Mouse (Mus musculus): ENCODE results near the gene Col27a1. TPM values are rescaled to one million over a fixed set of nuclear protein-coding genes. Genes with fewer than 3 reads are reported as not detected.
A peak's percentile ranks its signal among the peaks of the same experiment; 100 is the strongest.

Col27a1 gene
- total and polyA plus RNA-seq, 3 experiments, result 0.86 to 3.8 (median 1.8) TPM

DNA sequence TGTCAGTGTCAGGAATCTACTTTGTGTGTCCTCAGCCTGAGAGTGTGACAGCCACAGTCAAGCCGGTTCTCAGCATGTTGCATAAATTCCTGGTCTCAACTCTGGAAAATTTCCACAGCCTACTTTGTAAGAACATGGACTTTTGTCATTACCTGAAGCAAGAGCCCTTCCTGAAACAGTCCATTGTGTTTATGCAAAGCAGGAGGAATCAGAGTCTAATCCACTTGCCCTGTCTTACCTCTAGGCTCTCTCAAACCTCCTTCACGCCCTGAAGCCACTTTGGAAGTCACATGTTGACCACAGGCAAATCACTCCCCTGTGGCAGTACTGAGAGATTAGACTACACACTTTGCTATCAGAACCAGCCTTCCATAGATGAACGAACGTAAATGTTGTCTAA is 128.7 kb downstream of the Col27a1 start:
- Histone ChIP-seq H3K4me3 (no peak overlapping the region), H3K9ac (ENCODE audit: low read depth, low read length) (no peak overlapping the region), H3K79me2 (replicated peaks; ENCODE audit: control insufficient read depth, insufficient read depth, low read length) (no peaks in the 10 kb centered on the region), H3K27me3 (ENCODE audit: control insufficient read depth, insufficient read depth, low read length) (no peaks in the 10 kb centered on the region), H3K36me3 (ENCODE audit: control insufficient read depth, insufficient read depth, low read length) (no peaks in the 10 kb centered on the region), H3K4me1 (ENCODE audit: control insufficient read depth, insufficient read depth, low read length) (no peaks in the 10 kb centered on the region), H3K27ac (no peak overlapping the region)
- TF ChIP-seq CTCF (IDR thresholded peaks at IDR 0.05) (no peak), EP300 (IDR thresholded peaks at IDR 0.05; ENCODE audit: insufficient read depth, low read depth, low read length) (no peak), POLR2A (IDR thresholded peaks at IDR 0.05; ENCODE audit: insufficient read depth, low read depth, low read length) (no peak)
- intact Hi-C loops (cut with DNase I), result no loop called here
- DNase-seq, result peak in 1 of 2 experiments; percentile 0
- WGBS, result 64% methylated on average over 4 of the region's 4 CpGs

- TF ChIP-seq POLR2A (IDR thresholded peaks at IDR 0.05; ENCODE audit: insufficient read depth, low read depth, low read length) (no peak), EP300 (IDR thresholded peaks at IDR 0.05; ENCODE audit: insufficient read depth, low read depth, low read length) (no peak), CTCF (IDR thresholded peaks at IDR 0.05) (no peak)
- H3K9ac ChIP-seq (ENCODE audit: low read depth, low read length), result no peak overlapping the region
- H3K79me2 ChIP-seq (replicated peaks; ENCODE audit: control insufficient read depth, insufficient read depth, low read length), result no peaks in the 10 kb centered on the region
- no peaks in the 10 kb centered on the region for H3K36me3 ChIP-seq (ENCODE audit: control insufficient read depth, insufficient read depth, low read length)
- H3K4me3 ChIP-seq, result no peak overlapping the region
- no peaks in the 10 kb centered on the region for H3K27me3 ChIP-seq (ENCODE audit: control insufficient read depth, insufficient read depth, low read length)
- intact Hi-C loops (cut with DNase I), result no loop called here
- H3K27ac ChIP-seq, result no peak overlapping the region
- WGBS, result 72% methylated on average over 3 of the region's 3 CpGs
- DNase-seq, result no peak
- no peaks in the 10 kb centered on the region for H3K4me1 ChIP-seq (ENCODE audit: control insufficient read depth, insufficient read depth, low read length)
Observed at GRCm38 (mm10) chr4:63343608-63344007, 129.8 kb downstream of the Col27a1 start.

DNA sequence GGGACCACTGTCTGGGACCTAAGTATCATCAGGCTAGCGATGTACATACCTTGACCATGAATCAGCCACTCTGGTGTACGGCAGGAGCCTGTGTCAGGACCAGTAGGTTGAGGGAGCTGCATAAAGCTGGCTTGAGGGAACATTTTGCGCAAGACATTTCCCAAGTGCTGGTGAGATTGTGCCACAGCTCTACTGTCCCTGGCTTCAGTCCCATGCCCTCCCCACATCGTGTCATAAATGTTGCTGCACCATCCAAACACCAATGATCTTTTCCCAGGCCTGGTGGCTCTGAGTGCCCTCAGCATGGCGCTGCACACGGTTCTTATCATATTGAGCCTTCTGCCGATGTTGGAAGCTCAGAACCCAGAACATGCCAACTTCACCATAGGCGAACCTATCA is 130.5 kb downstream of the Col27a1 start, which contains the start of gene Orm1:
Gene Orm1, plus strand, starts transcription at position 266 of the 400 bp plus-strand sequence.
- Histone ChIP-seq H3K9ac (ENCODE audit: low read depth, low read length) (no peak within 1 kb of the TSS), H3K27ac (no peak within 1 kb of the TSS), H3K27me3 (ENCODE audit: control insufficient read depth, insufficient read depth, low read length) (no peaks in the 10 kb centered on the region), H3K79me2 (replicated peaks; ENCODE audit: control insufficient read depth, insufficient read depth, low read length) (no peaks in the 10 kb centered on the region), H3K4me1 (ENCODE audit: control insufficient read depth, insufficient read depth, low read length) (no peaks in the 10 kb centered on the region), H3K36me3 (ENCODE audit: control insufficient read depth, insufficient read depth, low read length) (no peaks in the 10 kb centered on the region), H3K4me3 (no peak within 1 kb of the TSS)
- 74% methylated on average over 8 of the region's 8 CpGs for WGBS
- intact Hi-C loops (cut with DNase I), result no loop called here
- no peak for DNase-seq
- TF ChIP-seq CTCF (IDR thresholded peaks at IDR 0.05), result no peak
- TF ChIP-seq POLR2A (IDR thresholded peaks at IDR 0.05; ENCODE audit: insufficient read depth, low read depth, low read length), result no peak
- no peak for TF ChIP-seq EP300 (IDR thresholded peaks at IDR 0.05; ENCODE audit: insufficient read depth, low read depth, low read length)

DNA sequence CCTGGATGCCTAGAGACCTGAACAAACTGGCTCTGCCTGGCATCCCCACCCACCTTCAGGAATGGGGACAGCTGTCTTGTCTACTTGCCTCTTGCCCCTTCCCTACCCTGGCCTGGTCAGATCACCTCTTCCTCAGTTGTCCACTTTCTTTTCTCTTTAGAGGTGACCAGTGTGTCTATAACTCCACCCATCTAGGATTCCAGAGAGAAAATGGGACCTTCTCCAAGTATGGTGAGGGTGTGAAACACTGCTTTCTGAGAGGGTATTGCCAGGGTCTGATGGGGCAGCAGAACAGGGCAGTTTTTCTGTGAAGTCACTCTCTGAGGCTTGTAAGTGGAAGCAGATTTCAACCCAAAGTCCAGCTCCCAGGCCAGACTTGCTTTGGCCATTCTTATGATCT is 131.5 kb downstream of the Col27a1 start:
- Histone ChIP-seq H3K9ac (ENCODE audit: low read depth, low read length) (no peak overlapping the region), H3K36me3 (ENCODE audit: control insufficient read depth, insufficient read depth, low read length) (no peaks in the 10 kb centered on the region), H3K79me2 (replicated peaks; ENCODE audit: control insufficient read depth, insufficient read depth, low read length) (no peaks in the 10 kb centered on the region), H3K4me3 (no peak overlapping the region), H3K27me3 (ENCODE audit: control insufficient read depth, insufficient read depth, low read length) (no peaks in the 10 kb centered on the region), H3K27ac (no peak overlapping the region), H3K4me1 (ENCODE audit: control insufficient read depth, insufficient read depth, low read length) (no peaks in the 10 kb centered on the region)
- TF ChIP-seq EP300 (IDR thresholded peaks at IDR 0.05; ENCODE audit: insufficient read depth, low read depth, low read length) (no peak), POLR2A (IDR thresholded peaks at IDR 0.05; ENCODE audit: insufficient read depth, low read depth, low read length) (no peak), CTCF (IDR thresholded peaks at IDR 0.05) (no peak)
- peak in 1 of 2 experiments; percentile 4 for DNase-seq
- intact Hi-C loops (cut with DNase I), result no loop called here

GRCm38 (mm10) chr4:63346659-63347058 is 132.9 kb downstream of the Col27a1 start:
- TF ChIP-seq EP300 (IDR thresholded peaks at IDR 0.05; ENCODE audit: insufficient read depth, low read depth, low read length) (no peak), CTCF (IDR thresholded peaks at IDR 0.05) (no peak), POLR2A (IDR thresholded peaks at IDR 0.05; ENCODE audit: insufficient read depth, low read depth, low read length) (no peak)
- no peak for DNase-seq

DNA sequence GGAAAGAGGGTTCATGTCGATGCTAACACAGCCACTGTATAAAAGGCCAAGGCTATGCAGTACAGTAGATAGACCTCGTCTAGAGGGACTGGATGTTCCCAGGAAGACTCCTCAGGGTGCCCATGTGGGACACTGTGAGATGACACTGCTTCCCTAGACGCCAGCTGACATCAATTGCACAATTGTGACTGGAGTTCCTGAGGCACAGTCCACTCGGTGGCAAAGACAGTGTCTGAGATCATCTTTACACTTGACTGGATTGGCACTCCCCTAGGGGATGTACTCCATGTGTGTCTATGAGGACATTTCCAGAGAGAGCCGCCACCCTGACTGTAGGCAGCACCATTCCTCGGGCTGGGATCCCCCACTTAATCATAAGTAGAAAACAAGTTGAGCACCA is 134.7 kb downstream of the Col27a1 start:
- no peaks in the 10 kb centered on the region for H3K27me3 ChIP-seq (ENCODE audit: control insufficient read depth, insufficient read depth, low read length)
- no peaks in the 10 kb centered on the region for H3K79me2 ChIP-seq (replicated peaks; ENCODE audit: control insufficient read depth, insufficient read depth, low read length)
- WGBS, result 76% methylated on average over 6 of the region's 6 CpGs
- intact Hi-C loops (cut with DNase I), result no loop called here
- no peak overlapping the region for H3K4me3 ChIP-seq
- H3K4me1 ChIP-seq (ENCODE audit: control insufficient read depth, insufficient read depth, low read length), result no peaks in the 10 kb centered on the region
- TF ChIP-seq EP300 (IDR thresholded peaks at IDR 0.05; ENCODE audit: insufficient read depth, low read depth, low read length), result no peak
- no peak for TF ChIP-seq POLR2A (IDR thresholded peaks at IDR 0.05; ENCODE audit: insufficient read depth, low read depth, low read length)
- no peak overlapping the region for H3K9ac ChIP-seq (ENCODE audit: low read depth, low read length)
- no peak for DNase-seq
- no peaks in the 10 kb centered on the region for H3K36me3 ChIP-seq (ENCODE audit: control insufficient read depth, insufficient read depth, low read length)
- no peak overlapping the region for H3K27ac ChIP-seq

More at GRCm38 (mm10) chr4:63346659-63347058, 132.9 kb downstream of the Col27a1 start:
- Histone ChIP-seq H3K79me2 (replicated peaks; ENCODE audit: control insufficient read depth, insufficient read depth, low read length) (no peaks in the 10 kb centered on the region), H3K4me3 (no peak overlapping the region), H3K9ac (ENCODE audit: low read depth, low read length) (no peak overlapping the region), H3K4me1 (ENCODE audit: control insufficient read depth, insufficient read depth, low read length) (no peaks in the 10 kb centered on the region), H3K27me3 (ENCODE audit: control insufficient read depth, insufficient read depth, low read length) (no peaks in the 10 kb centered on the region), H3K27ac (no peak overlapping the region), H3K36me3 (ENCODE audit: control insufficient read depth, insufficient read depth, low read length) (no peaks in the 10 kb centered on the region)
- WGBS, result 82% methylated on average over 4 of the region's 4 CpGs
- intact Hi-C loops (cut with DNase I), result no loop called here
